Mouse (Mus musculus): Measurements from ENCODE around the gene Kcnma1. TPM values are rescaled to one million over a fixed set of nuclear protein-coding genes. Genes with fewer than 3 reads are reported as not detected.

Kcnma1 gene
- 10 to 100 TPM; 32.4 to 53.7 TPM for total RNA-seq (2021)
- long read RNA-seq, experiment 1, partial matches to known transcripts = 5 of 10 reads
- long read RNA-seq, experiment 1, other reads (novel, unspliced or antisense) = 5 of 10 reads
- long read RNA-seq, experiment 2, partial matches to known transcripts = 3 of 19 reads
- long read RNA-seq, experiment 2, other reads (novel, unspliced or antisense) = 16 of 19 reads

DNA sequence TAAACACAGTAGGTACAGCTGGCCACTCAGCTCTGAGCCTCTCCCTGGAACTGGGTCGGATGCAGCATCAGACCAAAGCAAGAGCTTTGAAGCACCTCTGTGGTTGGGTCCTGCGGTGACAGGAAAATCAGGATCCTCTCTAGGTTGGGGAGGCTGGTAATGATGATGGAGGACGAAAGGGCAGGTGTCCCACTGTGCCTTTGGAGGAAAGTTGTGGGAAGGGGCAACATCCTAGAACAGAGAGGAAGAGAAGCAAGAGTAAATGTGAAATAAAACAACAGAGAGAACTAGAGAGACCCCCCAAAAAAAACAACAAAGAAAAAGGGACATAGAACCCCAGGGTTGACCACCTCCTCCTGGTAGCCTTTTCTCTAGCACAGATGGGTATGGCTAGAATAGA, at the start of gene Kcnma1:
Kcnma1 (minus strand) TSS at position 101 of the 400 bp plus-strand sequence.
- DNase-seq = no peak

DNA sequence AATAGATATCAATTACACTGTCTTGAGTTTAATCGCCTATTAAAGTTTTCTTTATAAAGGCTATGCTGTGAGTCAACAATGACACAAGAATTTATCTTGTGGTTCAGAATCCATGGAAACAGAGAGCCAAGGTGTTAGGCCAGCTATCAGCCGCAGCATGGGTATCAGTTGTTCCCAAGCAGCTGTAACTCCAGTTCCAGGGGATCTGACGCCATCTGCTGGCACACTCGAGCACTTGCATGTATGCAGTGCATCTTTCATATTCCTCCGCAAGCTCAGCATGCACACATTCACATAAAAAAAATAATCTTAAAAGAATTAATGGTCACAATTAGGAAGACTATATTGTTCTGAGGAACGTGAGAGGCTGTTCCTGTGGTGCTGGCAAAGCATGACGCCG, 45.5 kb upstream of the Kcnma1 start:
- no peak for DNase-seq

GRCm38 (mm10) chr14:24059287-24059686, 45.0 kb upstream of the Kcnma1 start:
- DNase-seq = no peak

DNA sequence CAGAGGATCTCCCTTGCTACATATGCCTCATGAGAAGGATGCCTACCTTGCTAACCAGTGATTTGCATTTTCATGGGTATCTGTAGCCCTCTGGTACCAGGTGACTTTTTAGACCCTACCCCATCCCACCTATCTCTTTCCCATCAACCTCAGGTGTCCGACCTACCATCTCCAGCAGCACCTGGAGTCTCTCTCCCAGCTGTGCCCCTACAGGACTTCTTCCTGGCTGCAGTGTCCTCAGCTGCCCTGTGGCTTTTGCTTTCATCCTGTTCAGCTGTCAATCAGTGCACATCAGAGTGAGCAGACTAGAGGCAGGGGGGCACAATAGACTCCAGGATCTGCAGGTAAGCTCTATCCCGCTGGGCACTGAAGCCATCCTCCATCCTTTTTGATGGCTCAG, 37.5 kb upstream of the Kcnma1 start:
- no peak for DNase-seq

GRCm38 (mm10) chr14:24036609-24037008, 22.3 kb upstream of the Kcnma1 start:
- DNase-seq = no peak

DNA sequence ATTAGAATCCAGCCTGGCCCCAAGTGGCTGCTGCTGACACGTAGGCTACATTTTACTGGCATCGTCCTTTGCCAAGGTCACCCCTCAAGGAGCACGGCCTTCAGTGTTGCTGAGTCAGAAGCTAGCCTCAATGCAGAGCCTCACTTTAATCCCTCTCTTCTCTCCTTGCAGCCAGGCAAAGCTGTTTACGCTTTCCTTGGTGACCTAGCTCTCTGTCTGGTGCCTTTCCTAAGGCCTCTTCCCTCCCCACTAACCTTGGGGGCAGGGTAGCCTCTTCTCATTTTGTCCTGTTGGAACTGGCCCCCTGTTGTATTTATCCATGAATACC, 21.9 kb upstream of the Kcnma1 start:
- no peak for DNase-seq

GRCm38 (mm10) chr14:24035486-24036207, 21.4 kb upstream of the Kcnma1 start:
- DNase-seq = peak; percentile 52

GRCm38 (mm10) chr14:24032876-24033389, 18.6 kb upstream of the Kcnma1 start:
- no peak for DNase-seq

- no peak for DNase-seq
Observed at GRCm38 (mm10) chr14:24032201-24032600, 17.9 kb upstream of the Kcnma1 start.

- no peak for DNase-seq
Observed at GRCm38 (mm10) chr14:24020718-24021117, 6.4 kb upstream of the Kcnma1 start.

GRCm38 (mm10) chr14:24009978-24010377, 4.3 kb downstream of the Kcnma1 start:
- no peak for DNase-seq

DNA sequence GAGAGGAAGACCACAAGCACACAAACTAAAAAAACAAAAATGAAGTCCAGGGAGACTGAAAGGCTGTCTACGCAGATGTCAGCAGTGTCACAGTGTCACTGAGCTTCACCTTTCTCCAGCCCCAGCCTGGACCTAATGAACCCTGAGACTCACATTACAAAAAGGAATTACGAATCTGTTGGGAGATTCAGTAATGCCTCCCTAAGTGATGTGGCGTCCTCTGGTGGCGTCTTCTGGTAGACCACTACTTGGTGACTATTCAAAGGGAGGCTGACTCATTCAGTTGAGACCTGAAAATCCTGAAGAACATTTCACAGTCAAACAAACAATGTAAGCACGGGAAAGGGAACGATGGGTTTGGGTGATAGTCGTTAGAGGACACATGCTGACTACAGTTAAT, 6.0 kb downstream of the Kcnma1 start:
- DNase-seq = peak; percentile 52

GRCm38 (mm10) chr14:24006276-24006675, 8.0 kb downstream of the Kcnma1 start:
- no peak for DNase-seq

DNA sequence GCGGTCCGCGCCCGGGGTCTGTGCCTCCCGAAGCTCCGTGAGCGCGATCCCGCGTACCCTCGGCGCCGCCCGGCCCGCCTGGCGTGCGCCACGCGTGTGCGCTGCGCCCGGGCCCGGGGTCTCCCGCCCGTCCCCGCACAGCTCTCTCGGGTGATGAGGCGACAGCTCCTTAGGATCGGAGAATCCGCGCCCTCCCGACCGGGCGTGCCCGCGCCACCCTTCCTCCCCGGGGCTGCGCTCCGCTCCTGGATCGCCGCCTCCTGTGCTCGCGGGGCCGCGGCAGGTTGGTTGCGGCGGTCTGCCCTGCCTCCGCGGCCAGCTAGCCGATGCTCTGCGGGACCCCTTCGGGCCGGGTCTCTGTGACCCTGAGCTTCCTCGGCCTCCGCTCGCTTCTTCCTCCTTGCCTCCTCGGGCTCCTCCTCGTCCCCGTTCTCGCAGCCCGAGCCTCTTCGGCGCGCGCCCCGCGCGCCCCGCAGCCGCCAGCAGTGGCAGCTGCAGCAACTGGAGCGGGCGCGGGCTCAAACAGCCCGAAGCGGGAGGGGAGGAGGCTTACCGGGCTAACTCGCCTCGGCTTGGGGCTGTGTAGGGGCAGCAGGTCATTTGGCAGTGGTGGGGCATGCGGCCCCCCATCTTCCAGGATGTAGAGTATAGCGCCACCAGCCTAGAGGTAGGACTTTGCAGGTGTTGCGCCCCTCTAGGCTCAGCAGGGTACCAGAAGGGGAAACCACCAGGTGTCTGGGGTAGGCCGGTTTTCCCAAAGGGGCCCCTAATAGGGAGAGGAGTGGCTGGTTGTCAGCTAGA, 9.6 kb downstream of the Kcnma1 start:
- DNase-seq = peak; percentile 58

DNA sequence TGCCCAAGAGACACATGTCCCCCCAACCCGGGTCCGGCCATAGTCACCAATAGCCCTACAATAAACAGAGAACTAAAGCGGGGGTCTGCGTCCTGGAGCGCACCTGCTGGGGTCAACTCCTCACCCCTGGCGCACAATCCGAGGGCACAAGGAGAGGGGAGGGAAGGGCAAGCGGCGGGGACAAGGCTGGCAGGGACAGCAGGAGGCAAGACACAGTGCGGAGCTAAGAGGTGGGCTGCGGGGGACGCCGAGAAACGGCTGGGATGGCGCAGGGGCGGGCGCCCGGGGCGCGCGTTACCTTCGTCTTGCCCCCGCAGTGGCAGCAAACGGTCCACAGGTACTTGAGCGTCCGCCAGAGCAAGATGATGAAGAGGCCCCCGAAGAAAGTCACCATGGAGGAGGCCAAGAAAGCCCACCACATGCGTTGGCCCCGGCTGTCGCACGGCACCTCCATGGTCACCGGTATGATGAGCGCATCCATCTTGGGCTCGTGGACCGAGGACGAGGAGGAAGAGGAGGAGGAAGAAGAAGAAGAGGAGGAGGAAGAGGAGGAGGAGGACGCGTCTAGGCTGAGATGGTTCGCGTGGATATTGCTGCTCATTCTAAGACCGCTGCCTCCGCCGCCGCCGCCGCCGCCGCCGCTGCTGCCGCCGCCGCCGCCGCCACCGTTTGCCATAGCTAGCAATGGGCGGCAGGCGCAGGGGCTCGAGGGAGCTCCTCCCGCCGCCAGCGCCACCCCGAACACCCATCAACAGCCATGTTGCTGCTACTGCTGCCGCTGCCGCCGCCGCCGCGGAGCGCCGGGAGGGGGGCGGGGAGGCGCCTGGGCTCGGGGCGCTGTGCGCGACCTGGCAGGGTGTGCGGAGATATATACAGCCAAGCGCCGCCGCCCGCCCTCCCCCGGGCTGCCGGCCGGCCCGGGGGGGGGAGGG, 10.6 kb downstream of the Kcnma1 start:
- DNase-seq = peak; percentile 73

DNA sequence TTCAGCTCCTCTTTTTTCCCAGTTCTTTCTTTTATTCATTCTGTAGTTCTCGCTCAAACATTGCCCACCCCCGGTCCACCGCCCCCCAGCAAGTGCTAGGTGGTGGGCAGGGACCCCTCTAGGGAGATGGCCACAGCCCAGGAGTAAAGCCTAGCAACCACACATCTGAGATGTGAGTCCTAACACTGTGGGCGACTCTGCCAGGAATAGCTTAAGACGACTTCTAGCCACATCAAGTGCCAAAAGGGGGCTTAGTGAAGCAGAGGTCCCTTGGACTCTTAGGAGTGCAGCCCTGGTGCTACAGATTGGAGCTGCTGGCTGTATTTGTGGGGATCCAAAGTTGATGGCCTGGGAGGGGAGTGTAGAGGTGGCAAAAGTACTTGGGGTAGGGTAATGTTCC, 11.6 kb downstream of the Kcnma1 start:
- no peak for DNase-seq

DNA sequence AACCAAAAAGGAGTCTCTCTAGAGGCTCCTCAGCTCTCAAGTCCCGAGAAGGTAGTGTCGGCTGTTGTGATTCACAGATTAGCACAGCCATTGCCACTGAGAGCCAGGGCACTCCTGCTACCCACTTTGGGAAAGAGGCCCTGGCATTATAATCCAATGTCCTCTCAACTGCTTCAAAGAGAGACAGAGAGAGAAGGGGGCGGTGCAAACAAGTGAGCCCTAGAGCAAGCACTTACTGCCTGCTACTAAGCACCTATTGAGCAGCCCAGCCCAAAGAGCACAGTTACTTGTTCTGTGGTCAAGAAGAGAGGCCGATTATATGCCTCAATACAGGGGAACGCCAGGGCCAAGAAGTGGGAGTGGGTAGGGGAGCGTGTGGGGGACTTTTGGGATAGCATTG, 16.4 kb downstream of the Kcnma1 start:
- no peak for DNase-seq

DNA sequence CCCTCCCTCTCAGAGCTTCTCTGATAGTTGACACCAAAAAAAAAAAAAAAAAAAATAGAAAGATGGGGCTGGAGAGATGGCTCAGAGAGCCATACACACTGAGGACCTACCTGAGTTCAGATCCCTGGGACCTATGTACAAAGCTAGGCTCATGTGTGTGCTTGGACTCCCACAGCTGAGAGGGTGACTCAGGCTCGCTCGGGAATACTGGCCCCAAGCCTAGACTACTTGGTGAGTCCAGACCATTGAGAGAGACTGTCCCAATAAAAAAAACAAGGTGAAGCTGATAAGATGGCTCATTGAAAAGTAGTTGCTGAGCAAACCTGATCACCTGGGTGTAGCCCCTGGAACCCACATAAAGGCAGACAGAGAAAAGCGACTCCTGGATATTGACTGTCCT, 18.5 kb downstream of the Kcnma1 start:
- no peak for DNase-seq

DNA sequence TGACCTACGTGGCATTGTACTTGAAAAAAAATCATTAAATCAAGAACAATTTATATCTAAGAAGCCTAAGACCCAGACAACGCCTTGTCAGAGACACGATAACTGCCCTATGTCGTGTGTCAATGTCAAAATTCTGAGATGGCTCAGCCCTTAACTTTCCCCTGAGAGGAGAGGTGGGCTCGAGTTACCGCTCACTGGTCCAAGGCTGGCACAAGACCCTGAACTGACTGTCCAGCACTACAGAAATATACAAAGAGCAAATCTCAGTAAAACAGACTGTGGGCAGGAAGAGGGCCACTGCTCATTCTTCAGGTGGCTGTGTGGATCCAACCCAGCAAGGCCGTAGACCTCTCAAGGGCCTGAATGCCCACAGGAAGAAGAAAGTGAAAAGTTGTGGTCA, 23.4 kb downstream of the Kcnma1 start:
- DNase-seq = peak; percentile 42

DNA sequence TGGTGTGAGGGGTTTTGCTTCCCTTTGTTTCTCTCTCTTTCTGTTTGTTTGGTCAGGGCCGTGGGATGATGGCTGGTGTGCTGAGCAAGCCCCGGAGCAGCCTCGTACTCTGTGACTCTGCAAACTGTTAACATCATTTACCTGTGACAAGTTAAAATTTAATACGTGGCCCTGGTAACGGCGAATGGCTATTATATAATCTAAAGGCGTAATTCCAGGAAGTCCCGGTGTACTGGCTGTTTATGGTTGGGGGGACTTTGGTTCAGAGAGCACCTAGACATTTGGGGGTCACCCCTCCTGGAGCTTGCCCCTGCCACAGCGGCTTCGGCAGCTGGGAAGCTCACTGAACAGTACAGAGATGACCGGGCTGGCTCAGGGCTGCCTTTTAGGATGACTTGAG, 24.6 kb downstream of the Kcnma1 start:
- no peak for DNase-seq

- DNase-seq = no peak
Observed at GRCm38 (mm10) chr14:23982205-23982604, 32.1 kb downstream of the Kcnma1 start.

GRCm38 (mm10) chr14:23974685-23975084, 39.6 kb downstream of the Kcnma1 start:
- no peak for DNase-seq

Measured in gastrocnemius, postnatal 25 days (tissue).